Mouse (Mus musculus): ENCODE measurements around the gene Dppa1. TPM values are rescaled to one million over a fixed set of nuclear protein-coding genes. Genes with fewer than 3 reads are reported as not detected.

Gene Dppa1
- polyA plus RNA-seq, 1 experiment from 2014 or later = not detected

- Histone ChIP-seq H3K4me3 (ENCODE audit: low read depth, low read length) (no peak overlapping the region), H3K27me3 (ENCODE audit: control insufficient read depth, insufficient read depth, low read depth, low read length) (no peaks in the 10 kb centered on the region), H3K27ac (ENCODE audit: low read length) (no peak overlapping the region), H3K4me1 (ENCODE audit: control insufficient read depth, low read depth, low read length) (no peaks in the 10 kb centered on the region), H3K9me3 (replicated peaks; ENCODE audit: control insufficient read depth, low read length) (no peaks in the 10 kb centered on the region), H3K9ac (ENCODE audit: low read depth, low read length) (no peak overlapping the region), H3K4me2 (ENCODE audit: low read depth, low read length) (no peak overlapping the region), H3K36me3 (ENCODE audit: control insufficient read depth, insufficient read depth) (no peaks in the 10 kb centered on the region)
- 63% methylated on average over 1 of the region's 1 CpGs for WGBS (ENCODE audit: insufficient replicate concordance)
- ATAC-seq (ENCODE audit: low read depth) = no peak
These were observed 60.0 kb downstream of the Dppa1 start for GRCm38 (mm10) chr11:46569107-46569506.

- H3K4me3 ChIP-seq (ENCODE audit: low read depth, low read length) = no peak overlapping the region
- no peaks in the 10 kb centered on the region for H3K27me3 ChIP-seq (ENCODE audit: control insufficient read depth, insufficient read depth, low read depth, low read length)
- H3K4me1 ChIP-seq (ENCODE audit: control insufficient read depth, low read depth, low read length) = no peaks in the 10 kb centered on the region
- no peak for ATAC-seq (ENCODE audit: low read depth)
- no peaks in the 10 kb centered on the region for H3K36me3 ChIP-seq (ENCODE audit: control insufficient read depth, insufficient read depth)
- H3K9ac ChIP-seq (ENCODE audit: low read depth, low read length) = no peak overlapping the region
- no peak overlapping the region for H3K4me2 ChIP-seq (ENCODE audit: low read depth, low read length)
- WGBS (ENCODE audit: insufficient replicate concordance) = 64% methylated on average over 2 of the region's 2 CpGs
- no peak overlapping the region for H3K27ac ChIP-seq (ENCODE audit: low read length)
- no peaks in the 10 kb centered on the region for H3K9me3 ChIP-seq (replicated peaks; ENCODE audit: control insufficient read depth, low read length)
These were observed 63.1 kb downstream of the Dppa1 start for GRCm38 (mm10) chr11:46565967-46566366.

- 31% methylated on average over 1 of the region's 1 CpGs for WGBS (ENCODE audit: insufficient replicate concordance)
- H3K27ac ChIP-seq (ENCODE audit: low read length) = no peak overlapping the region
These were observed 64.4 kb downstream of the Dppa1 start for GRCm38 (mm10) chr11:46564671-46565070.

GRCm38 (mm10) chr11:46561096-46561495 lies 68.0 kb downstream of the Dppa1 start:
- H3K36me3 ChIP-seq (ENCODE audit: control insufficient read depth, insufficient read depth) = no peaks in the 10 kb centered on the region
- H3K4me2 ChIP-seq (ENCODE audit: low read depth, low read length) = no peak overlapping the region
- H3K4me1 ChIP-seq (ENCODE audit: control insufficient read depth, low read depth, low read length) = no peaks in the 10 kb centered on the region
- ATAC-seq (ENCODE audit: low read depth) = no peak
- no peaks in the 10 kb centered on the region for H3K27me3 ChIP-seq (ENCODE audit: control insufficient read depth, insufficient read depth, low read depth, low read length)
- no peak overlapping the region for H3K9ac ChIP-seq (ENCODE audit: low read depth, low read length)
- no peak overlapping the region for H3K4me3 ChIP-seq (ENCODE audit: low read depth, low read length)
- no peaks in the 10 kb centered on the region for H3K9me3 ChIP-seq (replicated peaks; ENCODE audit: control insufficient read depth, low read length)
- no peak overlapping the region for H3K27ac ChIP-seq (ENCODE audit: low read length)
- WGBS (ENCODE audit: insufficient replicate concordance) = 57% methylated on average over 4 of the region's 4 CpGs

More at GRCm38 (mm10) chr11:46564671-46565070, 64.4 kb downstream of the Dppa1 start:
- no peaks in the 10 kb centered on the region for H3K9me3 ChIP-seq (replicated peaks; ENCODE audit: control insufficient read depth, low read length)
- no peak for ATAC-seq (ENCODE audit: low read depth)
- H3K4me1 ChIP-seq (ENCODE audit: control insufficient read depth, low read depth, low read length) = no peaks in the 10 kb centered on the region
- H3K36me3 ChIP-seq (ENCODE audit: control insufficient read depth, insufficient read depth) = no peaks in the 10 kb centered on the region
- H3K27me3 ChIP-seq (ENCODE audit: control insufficient read depth, insufficient read depth, low read depth, low read length) = no peaks in the 10 kb centered on the region
- H3K4me3 ChIP-seq (ENCODE audit: low read depth, low read length) = no peak overlapping the region
- no peak overlapping the region for H3K9ac ChIP-seq (ENCODE audit: low read depth, low read length)
- no peak overlapping the region for H3K4me2 ChIP-seq (ENCODE audit: low read depth, low read length)

Other genes with a start within 250 kb of the Dppa1 start
- gene Itk, start 239.7 kb downstream of the Dppa1 start, polyA plus RNA-seq (2015; fragmentation: Nextera tagmentation; extraction: Ambion mirVana) = 0.09 and 0.12 TPM in 2 replicates
- gene Fam71b, start 232.7 kb downstream of the Dppa1 start, polyA plus RNA-seq (2015; fragmentation: Nextera tagmentation; extraction: Ambion mirVana) = 0.04 TPM in 1 of 2 replicates, not detected in the other
- gene Med7, start 192.3 kb downstream of the Dppa1 start, polyA plus RNA-seq (2015; fragmentation: Nextera tagmentation; extraction: Ambion mirVana) = 44.8 and 49.7 TPM in 2 replicates
- gene Havcr2, start 174.3 kb downstream of the Dppa1 start, polyA plus RNA-seq (2015; fragmentation: Nextera tagmentation; extraction: Ambion mirVana) = 0.38 and 0.39 TPM in 2 replicates
- gene Gm12169, start 105.0 kb downstream of the Dppa1 start, polyA plus RNA-seq (2015; fragmentation: Nextera tagmentation; extraction: Ambion mirVana) = not detected in 2 replicates
- not detected in 2 replicates for gene BC053393, start 57.7 kb downstream of the Dppa1 start, polyA plus RNA-seq (2015; fragmentation: Nextera tagmentation; extraction: Ambion mirVana)
- gene Timd2, start 77.8 kb upstream of the Dppa1 start, polyA plus RNA-seq (2015; fragmentation: Nextera tagmentation; extraction: Ambion mirVana) = 55.6 and 56.4 TPM in 2 replicates
- 0.06 and 0.14 TPM in 2 replicates for gene Havcr1, start 105.8 kb upstream of the Dppa1 start, polyA plus RNA-seq (2015; fragmentation: Nextera tagmentation; extraction: Ambion mirVana)
- 8.9 and 9.6 TPM in 2 replicates for gene Timd4, start 181.5 kb upstream of the Dppa1 start, polyA plus RNA-seq (2015; fragmentation: Nextera tagmentation; extraction: Ambion mirVana)

Data from liver, embryonic 16.5 days (tissue).